Mouse (Mus musculus): ENCODE measurements around the gene Mansc1. TPM values are rescaled to one million over a fixed set of nuclear protein-coding genes. Genes with fewer than 3 reads are reported as not detected.

Mansc1 gene
- polyA plus RNA-seq, 1 experiment from 2014 or later = 9.9 TPM

DNA sequence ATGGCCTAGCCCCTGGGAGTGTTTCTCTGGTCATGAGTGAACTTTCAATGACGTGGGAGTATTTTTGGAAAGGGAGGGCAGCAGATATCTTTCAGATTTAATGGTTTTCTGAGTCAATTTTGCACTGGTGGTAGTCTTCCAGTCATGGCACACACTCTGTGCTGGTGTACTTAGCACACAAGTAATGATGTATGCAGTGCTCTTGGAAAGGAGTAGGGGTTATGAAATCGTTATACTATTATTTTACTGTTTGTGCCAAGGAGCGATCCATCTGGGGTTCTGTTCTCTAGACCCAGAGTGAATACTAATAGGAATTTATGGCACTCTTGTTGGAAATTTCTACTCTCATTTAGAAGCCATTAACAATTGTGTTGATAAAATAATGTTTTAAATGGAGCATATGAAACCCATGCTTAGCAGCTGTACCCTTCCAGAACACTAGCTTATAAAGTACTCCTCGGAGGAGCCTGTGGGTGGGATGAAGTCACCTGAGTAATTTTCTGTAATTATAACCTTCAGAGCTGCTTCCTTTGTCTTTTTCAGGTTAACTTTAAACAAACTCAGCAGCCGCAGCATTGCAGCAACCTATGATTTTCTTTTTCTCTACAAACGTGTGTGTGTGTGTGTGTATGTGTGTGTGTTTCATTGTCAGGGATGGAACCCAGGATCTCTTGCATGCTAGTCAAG, 37.0 kb upstream of the Mansc1 start:
- ATAC-seq (no peak), DNase-seq (ENCODE audit: low spot score) (peak; percentile 34)
- TF ChIP-seq CTCF (IDR thresholded peaks at IDR 0.05) (no peak), EP300 (IDR thresholded peaks at IDR 0.05) (no peak)
- Histone ChIP-seq H3K9ac (replicated peaks; ENCODE audit: low read depth) (no peak overlapping the region), H3K4me3 (ENCODE audit: low read depth, low read length) (no peak overlapping the region), H3K9me3 (ENCODE audit: low read length) (no peaks in the 10 kb centered on the region), H3K4me1 (ENCODE audit: insufficient read depth, low read depth, low read length) (peaks cover 6% of the 10 kb centered on the region; the same call in 1 of the 2 replicates), H3K4me2 (replicated peaks; ENCODE audit: low read depth, low read length) (no peak overlapping the region), H3K36me3 (ENCODE audit: insufficient read depth, low read length) (no peaks in the 10 kb centered on the region), H3K27me3 (replicated peaks; ENCODE audit: insufficient read depth, low read length) (no peaks in the 10 kb centered on the region), H3K27ac (ENCODE audit: low read length) (no peak overlapping the region)
- WGBS = 66% methylated on average over 6 of the region's 6 CpGs

DNA sequence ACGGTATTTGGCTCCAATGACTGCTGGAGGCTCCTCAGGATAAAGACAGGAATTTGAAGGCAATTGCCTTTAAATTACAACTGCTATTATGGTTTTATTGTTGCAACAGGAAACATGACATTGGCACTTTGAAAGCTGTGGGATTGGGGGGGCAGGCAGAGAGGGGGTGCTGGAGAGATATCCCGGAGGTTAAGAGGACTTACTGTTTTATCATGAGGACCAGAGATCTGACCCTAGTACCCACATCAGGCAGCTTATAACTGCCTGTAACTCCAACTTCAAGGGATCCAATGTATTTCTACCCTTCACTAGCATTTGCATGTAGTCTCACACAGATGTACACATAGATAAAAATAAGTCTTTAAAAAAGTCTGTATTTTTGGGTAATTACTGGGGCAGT, 36.2 kb upstream of the Mansc1 start:
- ATAC-seq = no peak
- WGBS = 63% methylated on average over 2 of the region's 2 CpGs
- H3K4me3 ChIP-seq (ENCODE audit: low read depth, low read length) = no peak overlapping the region
- DNase-seq (ENCODE audit: low spot score) = no peak
- H3K9ac ChIP-seq (replicated peaks; ENCODE audit: low read depth) = no peak overlapping the region
- H3K4me2 ChIP-seq (replicated peaks; ENCODE audit: low read depth, low read length) = no peak overlapping the region
- H3K27ac ChIP-seq (ENCODE audit: low read length) = no peak overlapping the region
- H3K36me3 ChIP-seq (ENCODE audit: insufficient read depth, low read length) = no peaks in the 10 kb centered on the region
- TF ChIP-seq EP300 (IDR thresholded peaks at IDR 0.05) (no peak), CTCF (IDR thresholded peaks at IDR 0.05) (no peak)
- H3K4me1 ChIP-seq (ENCODE audit: insufficient read depth, low read depth, low read length) = peaks cover 6% of the 10 kb centered on the region; the same call in 1 of the 2 replicates
- H3K27me3 ChIP-seq (replicated peaks; ENCODE audit: insufficient read depth, low read length) = no peaks in the 10 kb centered on the region
- H3K9me3 ChIP-seq (ENCODE audit: low read length) = no peaks in the 10 kb centered on the region

GRCm38 (mm10) chr6:134665817-134666216, 33.5 kb upstream of the Mansc1 start:
- Histone ChIP-seq H3K27me3 (replicated peaks; ENCODE audit: insufficient read depth, low read length) (no peaks in the 10 kb centered on the region), H3K36me3 (ENCODE audit: insufficient read depth, low read length) (no peaks in the 10 kb centered on the region), H3K9me3 (ENCODE audit: low read length) (no peaks in the 10 kb centered on the region), H3K9ac (replicated peaks; ENCODE audit: low read depth) (no peak overlapping the region), H3K27ac (ENCODE audit: low read length) (no peak overlapping the region), H3K4me1 (ENCODE audit: insufficient read depth, low read depth, low read length) (no peaks in the 10 kb centered on the region), H3K4me2 (replicated peaks; ENCODE audit: low read depth, low read length) (no peak overlapping the region), H3K4me3 (ENCODE audit: low read depth, low read length) (no peak overlapping the region)
- TF ChIP-seq CTCF (IDR thresholded peaks at IDR 0.05) = no peak
- no peak for TF ChIP-seq EP300 (IDR thresholded peaks at IDR 0.05)
- ATAC-seq (peak; percentile 62), DNase-seq (ENCODE audit: low spot score) (peak; percentile 53)
- WGBS = 26% methylated on average over 9 of the region's 9 CpGs

DNA sequence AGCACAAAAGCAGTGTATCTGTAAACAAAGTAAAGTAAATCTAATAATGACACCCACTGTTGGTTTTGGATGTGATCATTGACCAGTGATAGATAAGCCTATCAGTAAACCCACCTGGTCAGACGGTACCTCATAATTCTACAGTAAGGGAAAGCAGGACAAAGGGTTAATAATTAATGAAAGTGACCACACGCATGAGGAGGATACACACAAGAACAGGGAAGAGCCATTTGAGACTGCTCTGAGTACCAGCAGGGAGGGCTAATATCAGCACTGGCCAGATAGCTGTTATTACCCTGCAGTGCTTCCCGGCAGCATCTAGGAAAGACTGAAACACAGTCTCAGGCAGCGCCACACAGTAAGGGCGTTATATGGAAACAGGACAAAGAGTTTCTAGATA, 32.3 kb upstream of the Mansc1 start:
- Histone ChIP-seq H3K4me3 (ENCODE audit: low read depth, low read length) (no peak overlapping the region), H3K9ac (replicated peaks; ENCODE audit: low read depth) (no peak overlapping the region), H3K4me1 (ENCODE audit: insufficient read depth, low read depth, low read length) (no peaks in the 10 kb centered on the region), H3K36me3 (ENCODE audit: insufficient read depth, low read length) (no peaks in the 10 kb centered on the region), H3K4me2 (replicated peaks; ENCODE audit: low read depth, low read length) (no peak overlapping the region), H3K27me3 (replicated peaks; ENCODE audit: insufficient read depth, low read length) (no peaks in the 10 kb centered on the region), H3K27ac (ENCODE audit: low read length) (no peak overlapping the region), H3K9me3 (ENCODE audit: low read length) (no peaks in the 10 kb centered on the region)
- ATAC-seq (no peak), DNase-seq (ENCODE audit: low spot score) (no peak)
- TF ChIP-seq CTCF (IDR thresholded peaks at IDR 0.05) (no peak), EP300 (IDR thresholded peaks at IDR 0.05) (no peak)
- WGBS = 67% methylated on average over 5 of the region's 5 CpGs

- Histone ChIP-seq H3K9ac (replicated peaks; ENCODE audit: low read depth) (no peak overlapping the region), H3K9me3 (ENCODE audit: low read length) (no peaks in the 10 kb centered on the region), H3K27me3 (replicated peaks; ENCODE audit: insufficient read depth, low read length) (no peaks in the 10 kb centered on the region), H3K4me3 (ENCODE audit: low read depth, low read length) (no peak overlapping the region), H3K36me3 (ENCODE audit: insufficient read depth, low read length) (no peaks in the 10 kb centered on the region), H3K27ac (ENCODE audit: low read length) (no peak overlapping the region), H3K4me1 (ENCODE audit: insufficient read depth, low read depth, low read length) (no peaks in the 10 kb centered on the region), H3K4me2 (replicated peaks; ENCODE audit: low read depth, low read length) (no peak overlapping the region)
- TF ChIP-seq CTCF (IDR thresholded peaks at IDR 0.05) = no peak
- no peak for TF ChIP-seq EP300 (IDR thresholded peaks at IDR 0.05)
- DNase-seq (ENCODE audit: low spot score) (no peak), ATAC-seq (no peak)
- 57% methylated on average over 8 of the region's 8 CpGs for WGBS
These were observed 28.6 kb upstream of the Mansc1 start for GRCm38 (mm10) chr6:134660714-134661406.

- Histone ChIP-seq H3K4me3 (ENCODE audit: low read depth, low read length) (no peak overlapping the region), H3K4me2 (replicated peaks; ENCODE audit: low read depth, low read length) (no peak overlapping the region), H3K27me3 (replicated peaks; ENCODE audit: insufficient read depth, low read length) (no peaks in the 10 kb centered on the region), H3K9ac (replicated peaks; ENCODE audit: low read depth) (no peak overlapping the region), H3K9me3 (ENCODE audit: low read length) (no peaks in the 10 kb centered on the region), H3K27ac (ENCODE audit: low read length) (no peak overlapping the region), H3K4me1 (ENCODE audit: insufficient read depth, low read depth, low read length) (no peaks in the 10 kb centered on the region), H3K36me3 (ENCODE audit: insufficient read depth, low read length) (no peaks in the 10 kb centered on the region)
- WGBS = 16% methylated on average over 9 of the region's 9 CpGs
- TF ChIP-seq CTCF (IDR thresholded peaks at IDR 0.05) (peak; percentile 87), EP300 (IDR thresholded peaks at IDR 0.05) (no peak)
- ATAC-seq = peak; percentile 93
- DNase-seq (ENCODE audit: low spot score) = peak; percentile 87
These were observed 27.0 kb upstream of the Mansc1 start for GRCm38 (mm10) chr6:134659108-134659958.
